Mouse (Mus musculus) stomach, embryonic 14.5 days (tissue): ENCODE data around the gene Col9a2. TPM values are rescaled to one million over a fixed set of nuclear protein-coding genes. Genes with fewer than 3 reads are reported as not detected.

Experiments
- polyA plus RNA-seq: library from polyadenylated mRNA; unstranded; fragments of >200 nt; fragmentation: Nextera tagmentation; extraction: Ambion mirVana; gene quantifications from 2 replicates; pipeline ENCODE4 v1.2.1, GENCODE M21; 2014

Gene Col9a2
- polyA plus RNA-seq, 1 experiment from 2014 or later, result 8.1 TPM

Other genes starting within 250 kb of the Col9a2 start
- 102 and 108 TPM in 2 replicates for gene Nfyc, start 207.8 kb upstream of the Col9a2 start, polyA plus RNA-seq
- 0.88 and 1.7 TPM in 2 replicates for gene Rims3, start 184.6 kb upstream of the Col9a2 start, polyA plus RNA-seq
- gene Exo5, start 114.4 kb upstream of the Col9a2 start, polyA plus RNA-seq, result 23.5 and 25.2 TPM in 2 replicates
- 6.4 and 6.5 TPM in 2 replicates for gene Zfp69, start 87.7 kb upstream of the Col9a2 start, polyA plus RNA-seq
- 15.2 and 16.8 TPM in 2 replicates for gene Smap2, start 22.1 kb upstream of the Col9a2 start, polyA plus RNA-seq
- gene Zmpste24, start 58.9 kb downstream of the Col9a2 start, polyA plus RNA-seq, result 25.2 and 26.2 TPM in 2 replicates
- gene Tmco2, start 69.8 kb downstream of the Col9a2 start, polyA plus RNA-seq, result not detected in 2 replicates
- gene Rlf, start 175.7 kb downstream of the Col9a2 start, polyA plus RNA-seq, result 27.3 and 28.5 TPM in 2 replicates